Mouse (Mus musculus) erythroblast, embryonic 14.5 days (primary cell): ENCODE data around the gene Tmem63b.

Experiments
- GATA1 ChIP-seq: IDR thresholded peaks from 2 replicates; pipeline ENCODE4 v1.6.1; 2012; ENCODE audit warnings: low read length, inconsistent platforms, mixed read lengths
- TAL1 ChIP-seq: IDR thresholded peaks from 3 replicates; pipeline ENCODE4 v1.6.1; 2012; ENCODE audit warnings: low read length, inconsistent platforms, mixed read lengths

GRCm38 (mm10) chr17:45727983-45728723, 41.4 kb upstream of the Tmem63b start:
- TF ChIP-seq GATA1 (no peak), TAL1 (no peak)
